Comparison of ENCODE assay signal across 10 mouse cellular contexts in genomic region chr12:110503406-110504144, GRCm38 (mm10). TPM values are rescaled to one million over a fixed set of nuclear protein-coding genes. Genes with fewer than 3 reads are reported as not detected.
DNase-seq lines count a peak whose midpoint lies in the region; ATAC-seq lines count a peak whose summit lies in the region.
"Had no signal": no experiment of that assay in that cellular context is flagged by ENCODE, and none has a peak within 500 bp of the region (broad histone marks: within the 10 kb centered on the region; RNA-seq: fewer than 3 reads in every experiment).

No protein-coding gene starts in this region.

- H3K27ac ChIP-seq in liver, embryonic 16.5 days (ENCODE audit: low read length), result no peak overlapping the region
- H3K27ac ChIP-seq in stomach, embryonic 16.5 days (ENCODE audit: low read length), result peak overlapping the region; percentile 89

- WGBS in liver, embryonic 16.5 days (ENCODE audit: insufficient replicate concordance), result 56% methylated on average over 8 of the region's 8 CpGs
- WGBS in stomach, embryonic 16.5 days, result 65% methylated on average over 8 of the region's 8 CpGs

- H3K4me2 ChIP-seq in liver, embryonic 16.5 days (ENCODE audit: low read depth, low read length), result peak overlapping the region; percentile 5; the same call in 1 of the 2 replicates
- H3K4me2 ChIP-seq in stomach, embryonic 16.5 days (ENCODE audit: low read depth, low read length), result no peak overlapping the region
- H3K4me2 ChIP-seq: midbrain, embryonic 11.5 days had no signal

- H3K9me3 ChIP-seq in liver, embryonic 16.5 days (replicated peaks; ENCODE audit: control insufficient read depth, low read length), result no peaks in the 10 kb centered on the region
- H3K9me3 ChIP-seq in stomach, embryonic 16.5 days (replicated peaks; ENCODE audit: control insufficient read depth, low read length), result no peaks in the 10 kb centered on the region

- H3K4me3 ChIP-seq in liver, embryonic 16.5 days (ENCODE audit: low read depth, low read length), result no peak overlapping the region
- H3K4me3 ChIP-seq in stomach, embryonic 16.5 days (replicated peaks; ENCODE audit: low read length), result no peak overlapping the region

- peak; percentile 19; the same call in 1 of the 2 replicates for ATAC-seq in liver, embryonic 16.5 days (ENCODE audit: low read depth)
- ATAC-seq in stomach, embryonic 16.5 days (ENCODE audit: insufficient read depth, low FRiP score), result peak; percentile 70

- peak; percentile 48 for DNase-seq in thymus, postnatal 14 days
- DNase-seq in thymus, postnatal 25 days, result no peak
- peak; percentile 49 for DNase-seq in c-Kit-positive CD71-negative TER-119-negative erythroid progenitor cells, embryonic 14.5 days (ENCODE audit: low read depth)
- DNase-seq in c-Kit-positive CD71-positive TER-119-positive erythroid progenitor cells, embryonic 14.5 days (ENCODE audit: low spot score), result no peak
- DNase-seq in frontal cortex, postnatal 36 days (ENCODE audit: low spot score in 2 of 2), result no peak
- no peak for DNase-seq in testis, postnatal 10 days (ENCODE audit: low spot score)
- DNase-seq: cerebellum, postnatal 25 days had no signal

- H3K4me1 ChIP-seq in liver, embryonic 16.5 days (ENCODE audit: control insufficient read depth, low read depth, low read length), result peaks cover 40% of the 10 kb centered on the region
- peaks cover 47% of the 10 kb centered on the region for H3K4me1 ChIP-seq in stomach, embryonic 16.5 days (ENCODE audit: control insufficient read depth, insufficient read depth, low read length)

- no peaks in the 10 kb centered on the region for H3K36me3 ChIP-seq in liver, embryonic 16.5 days (ENCODE audit: control insufficient read depth, insufficient read depth)
- no peaks in the 10 kb centered on the region for H3K36me3 ChIP-seq in stomach, embryonic 16.5 days (ENCODE audit: control insufficient read depth, insufficient read depth, low read length)

- no peaks in the 10 kb centered on the region for H3K27me3 ChIP-seq in liver, embryonic 16.5 days (ENCODE audit: control insufficient read depth, insufficient read depth, low read depth, low read length)
- no peaks in the 10 kb centered on the region for H3K27me3 ChIP-seq in stomach, embryonic 16.5 days (ENCODE audit: control insufficient read depth, insufficient read depth, low read length)

- no peak overlapping the region for H3K9ac ChIP-seq in liver, embryonic 16.5 days (ENCODE audit: low read depth, low read length)
- H3K9ac ChIP-seq in stomach, embryonic 16.5 days (ENCODE audit: low read length), result peak overlapping the region; percentile 33; the same call in 1 of the 2 replicates

RNA-seq across cellular contexts. Expression of gene Ppp2r5c, which starts 56.7 kb away (rescaled TPM):
- 59.4 and 65.0 TPM in 2 replicates for polyA plus RNA-seq in liver, embryonic 16.5 days (2015; fragmentation: Nextera tagmentation; extraction: Ambion mirVana)
- polyA plus RNA-seq in stomach, embryonic 16.5 days (2015; fragmentation: Nextera tagmentation; extraction: Ambion mirVana), result 145 and 146 TPM in 2 replicates

Comparison
In these comparisons a context has a peak if more than half of its experiments do, and no peak if none do; other contexts are left out.
1. DNase-seq: peak in thymus, postnatal 14 days (single experiment) and c-Kit-positive CD71-negative TER-119-negative erythroid progenitor cells, embryonic 14.5 days (single experiment); none in thymus, postnatal 25 days (single experiment), c-Kit-positive CD71-positive TER-119-positive erythroid progenitor cells, embryonic 14.5 days (single experiment), frontal cortex, postnatal 36 days (0 of 2) and testis, postnatal 10 days (single experiment).